Mouse (Mus musculus) brain, embryonic 14.5 days (tissue): ENCODE results near the gene Angptl4. TPM values are rescaled to one million over a fixed set of nuclear protein-coding genes. Genes with fewer than 3 reads are reported as not detected.
"Not testable (repeated sequence)": the region's sequence is repeated elsewhere in the genome, so short reads cannot be mapped to it uniquely, and the experiment has no call there.

Source experiments
- DNase-seq: peaks from one replicate; pipeline ENCODE4 v3.0.0-alpha.2; 2011; ENCODE audit warnings: low read depth
- CTCF ChIP-seq: fragments of 200-500 bp; IDR thresholded peaks from 2 replicates; pipeline ENCODE4 v1.5.1; 2012; ENCODE audit warnings: inconsistent platforms, mild to moderate bottlenecking, moderate library complexity, borderline replicate concordance; ENCODE audit not compliant: insufficient read depth, insufficient read length; ENCODE audit errors: extremely low read depth
- POLR2A ChIP-seq: fragments of 200-500 bp; IDR thresholded peaks from 2 replicates; pipeline ENCODE4 v1.6.1; 2012; ENCODE audit warnings: mild to moderate bottlenecking, inconsistent platforms, borderline replicate concordance; ENCODE audit not compliant: poor library complexity, insufficient read depth, insufficient read length, severe bottlenecking; ENCODE audit errors: extremely low read depth
- polyA plus RNA-seq: library from polyadenylated mRNA; depleted of rRNA; stranded (reverse); fragments of >200 nt; gene quantifications from 2 replicates; pipeline ENCODE4 v1.2.3, GENCODE M21; 2012; rRNA removed

The Angptl4 gene
- 9.8 and 10.6 TPM in 2 replicates for polyA plus RNA-seq

GRCm38 (mm10) chr17:33781124-33781977 is at the start of gene Angptl4:
Gene Angptl4 (minus strand): TSS chr17:33781830.
- DNase-seq = peak; percentile 76
- TF ChIP-seq POLR2A (no peak), CTCF (no peak)

DNA sequence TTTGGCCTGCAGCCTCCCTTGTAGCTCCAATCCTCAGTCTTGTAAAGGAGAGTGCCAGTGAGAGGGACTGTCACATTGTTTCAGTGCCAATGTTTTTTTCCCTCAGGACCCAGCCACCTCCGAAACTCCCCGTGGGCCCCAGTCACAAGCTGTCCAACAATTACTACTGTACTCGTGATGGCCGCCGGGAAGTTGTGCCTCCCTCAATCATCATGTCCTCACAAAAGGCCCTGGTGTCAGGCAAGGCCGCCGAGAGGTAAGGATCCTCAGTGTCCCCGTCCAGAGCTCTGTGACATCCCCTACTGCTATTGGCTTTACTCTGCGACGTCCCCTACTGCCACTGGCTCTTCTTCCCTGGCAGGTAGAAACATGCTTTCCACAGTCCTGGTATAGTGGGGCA is 47.9 kb upstream of the Angptl4 start:
- DNase-seq = no peak
- TF ChIP-seq CTCF (no peak), POLR2A (no peak)

DNA sequence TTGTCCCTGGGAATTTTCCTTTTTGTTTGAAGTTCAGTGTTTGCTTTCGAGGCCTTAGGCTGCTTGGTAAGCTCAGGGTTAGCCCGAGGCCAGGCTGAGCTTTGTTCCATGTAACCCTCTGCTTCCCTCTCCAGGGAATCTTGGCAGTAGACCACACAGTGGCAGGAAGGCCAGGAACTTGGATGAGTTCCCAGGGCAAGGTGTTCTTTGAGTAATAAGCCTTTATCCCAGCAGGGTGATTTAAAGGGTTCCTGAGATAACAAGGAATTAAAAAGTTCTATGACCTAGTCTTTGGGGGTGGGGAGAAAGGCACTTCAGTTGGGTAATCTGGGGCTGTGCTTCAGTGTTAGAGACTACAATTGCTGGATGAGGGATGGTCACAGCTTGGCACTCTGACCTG is 47.3 kb upstream of the Angptl4 start:
- DNase-seq = peak; percentile 50
- TF ChIP-seq POLR2A (no peak), CTCF (no peak)

DNA sequence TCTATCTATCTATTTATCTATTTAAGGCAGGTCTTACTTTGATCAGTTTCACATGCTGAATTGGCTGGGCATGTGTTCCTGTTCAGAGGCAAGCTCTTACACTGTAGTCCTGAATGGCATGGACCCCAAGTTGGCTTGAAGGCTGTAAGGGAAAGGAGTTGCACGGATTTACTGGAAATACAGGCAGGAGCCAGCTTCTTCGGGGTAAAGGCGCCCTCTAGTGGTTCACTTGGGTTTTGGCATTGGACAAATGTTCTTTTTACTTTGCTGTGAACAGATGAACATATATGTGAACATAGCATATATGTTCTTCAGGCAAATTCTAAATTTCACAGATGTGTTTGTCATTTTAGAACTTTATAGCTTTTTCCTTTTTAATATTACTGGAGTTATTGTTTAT is 45.2 kb upstream of the Angptl4 start:
- peak; percentile 91 for DNase-seq
- no peak for TF ChIP-seq POLR2A
- peak; percentile 87 for TF ChIP-seq CTCF

- no peak for TF ChIP-seq POLR2A
- no peak for TF ChIP-seq CTCF
- DNase-seq = no peak
These were observed 43.8 kb upstream of the Angptl4 start for GRCm38 (mm10) chr17:33825462-33825861.

DNA sequence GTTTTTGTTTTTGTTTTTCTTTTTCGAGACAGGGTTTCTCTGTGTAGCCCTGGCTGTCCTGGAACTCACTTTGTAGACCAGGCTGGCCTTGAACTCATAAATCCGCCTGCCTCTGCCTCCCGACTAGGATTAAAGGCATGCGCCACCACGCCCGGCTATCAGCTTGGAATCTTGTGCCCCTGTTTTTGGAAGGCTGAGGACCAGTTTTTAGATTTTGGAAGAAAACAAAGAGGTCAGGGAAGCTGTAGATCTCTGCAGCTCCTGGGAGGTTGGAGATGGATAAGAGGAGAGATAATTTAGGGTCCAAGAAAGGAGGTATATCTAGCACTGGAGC is 43.3 kb upstream of the Angptl4 start:
- DNase-seq = not testable (repeated sequence)

DNA sequence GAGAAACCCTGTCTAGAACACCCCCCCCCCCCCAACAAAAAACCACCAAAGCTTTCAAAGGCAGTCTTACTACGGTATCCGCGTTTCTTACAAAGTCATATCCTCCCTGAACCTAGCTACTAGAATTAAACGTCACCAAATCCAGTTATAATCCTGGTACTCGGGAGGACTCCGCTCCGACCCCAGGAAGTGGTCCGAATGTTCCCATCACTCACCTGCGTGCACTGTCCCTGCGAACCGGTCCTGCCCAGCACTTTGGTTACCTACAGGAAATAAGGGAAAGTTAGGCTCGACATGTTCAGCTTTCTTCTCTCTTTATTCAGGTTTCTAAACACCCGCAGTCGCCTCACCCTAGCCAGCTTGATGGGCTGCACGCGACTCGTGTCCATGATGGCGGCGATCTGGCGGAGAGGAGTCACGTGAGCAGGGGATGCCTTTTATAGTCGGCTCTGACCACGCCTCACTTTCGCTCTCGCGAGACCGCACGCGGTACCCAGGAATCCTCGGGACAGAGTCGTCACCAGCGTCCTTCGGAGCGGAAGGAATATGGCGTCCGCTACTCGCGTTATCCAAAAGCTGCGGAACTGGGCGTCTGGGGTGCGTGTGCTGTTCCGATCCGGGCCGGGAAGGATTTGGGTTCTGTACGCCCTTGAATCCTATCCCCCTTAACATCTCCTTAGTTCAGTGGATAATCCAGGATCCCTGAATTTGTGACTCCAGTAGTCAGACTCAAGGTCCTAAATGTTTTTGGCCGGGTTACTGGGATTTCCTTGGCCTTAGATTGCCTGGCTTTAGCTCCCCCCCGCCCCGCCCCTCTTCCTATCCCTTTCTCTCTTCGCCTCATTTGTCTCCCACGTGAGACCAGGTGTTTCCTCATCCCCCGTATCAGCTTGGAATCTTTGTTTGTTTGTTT is 42.7 kb upstream of the Angptl4 start, which contains the start of the genes Rps28 and Ndufa7:
Gene Rps28 (minus strand): TSS at position 479 of the 913 bp plus-strand sequence.
Gene Ndufa7 (plus strand): TSS at position 489 of the 913 bp plus-strand sequence.
- TF ChIP-seq CTCF = no peak
- TF ChIP-seq POLR2A = peak; percentile 74; the same call in 1 of the 2 replicates
- peak; percentile 98 for DNase-seq

GRCm38 (mm10) chr17:33823171-33823570 is 41.5 kb upstream of the Angptl4 start:
- DNase-seq = not testable (repeated sequence)

GRCm38 (mm10) chr17:33822436-33822959 is 40.9 kb upstream of the Angptl4 start:
- DNase-seq = no peak
- TF ChIP-seq POLR2A (no peak), CTCF (no peak)

DNA sequence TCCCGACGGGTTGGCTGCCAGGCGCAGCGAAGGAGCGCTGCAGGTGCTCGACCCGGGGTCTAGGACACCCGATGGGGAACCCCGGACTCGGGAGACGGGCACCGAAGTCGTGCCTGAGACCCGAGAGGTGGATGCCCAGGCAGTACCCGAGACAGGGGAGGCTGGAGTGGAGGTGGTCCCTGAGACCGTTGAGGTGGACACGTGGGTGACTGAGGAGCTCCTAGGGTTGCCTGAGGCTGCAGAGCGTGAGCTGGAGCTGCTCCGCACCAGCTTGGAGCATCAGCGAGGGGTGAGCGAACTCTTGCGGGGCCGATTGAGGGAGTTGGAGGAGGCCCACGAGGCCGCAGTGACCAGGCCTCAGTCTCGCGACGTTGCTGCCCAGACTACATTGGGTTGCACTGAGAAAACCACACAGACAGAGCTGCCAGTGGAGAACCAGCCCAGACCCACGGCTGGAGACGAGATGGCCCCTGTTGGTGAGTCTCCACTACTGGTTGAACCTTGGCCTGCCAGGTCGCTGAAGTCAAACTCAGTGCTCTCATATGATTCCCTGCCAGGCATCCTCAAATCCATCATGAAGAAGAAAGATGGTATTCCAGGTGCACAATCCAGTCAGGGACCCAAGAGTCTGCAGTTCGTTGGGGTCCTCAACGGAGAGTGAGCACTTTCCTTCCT is 36.5 kb upstream of the Angptl4 start:
- TF ChIP-seq POLR2A = no peak
- TF ChIP-seq CTCF = no peak
- peak; percentile 46 for DNase-seq
